Mouse (Mus musculus): ENCODE measurements at regions not wholly inside any gene's neighbourhood (a gene's known extent, or its start where the extent isn't known, plus 50 kb on each side); places are given as distances from the start of the nearest gene placed in this dataset.

GRCm38 (mm10) chrX:117770252-117770651, 656.8 kb upstream of the Tgif2lx2 start:
- peak; percentile 88 for DNase-seq (ENCODE audit: extremely low read depth, low read depth)
